Mouse (Mus musculus) forebrain, embryonic 13.5 days (tissue): ENCODE measurements at regions not wholly inside any gene's neighbourhood (a gene's known extent, or its start where the extent isn't known, plus 50 kb on each side); places are given as distances from the start of the nearest gene placed in this dataset.

Source experiments
- ATAC-seq: fragments of 200-750 bp; cut with Nextera tagmentation; 2 replicates; pipeline ENCODE4 v1.8.0; 2017
- H3K27ac ChIP-seq: fragments of 300-500 bp; sonication (generic); 2 replicates; pipeline ENCODE4 v1.5.1; 2015; ENCODE audit warnings: inconsistent platforms, mild to moderate bottlenecking, moderate library complexity
- H3K27me3 ChIP-seq: fragments of 300-500 bp; sonication (generic); 2 replicates; pipeline ENCODE4 v1.6.1; 2015; ENCODE audit warnings: mild to moderate bottlenecking, inconsistent platforms
- H3K36me3 ChIP-seq: fragments of 300-500 bp; sonication (generic); 2 replicates; pipeline ENCODE4 v1.6.1; 2015; ENCODE audit warnings: mild to moderate bottlenecking, inconsistent platforms; ENCODE audit not compliant: poor library complexity, severe bottlenecking
- H3K4me1 ChIP-seq: fragments of 300-500 bp; sonication (generic); 2 replicates; pipeline ENCODE4 v1.6.1; 2015; ENCODE audit warnings: inconsistent platforms
- H3K4me2 ChIP-seq: fragments of 300-500 bp; sonication (generic); 2 replicates; pipeline ENCODE4 v1.6.1; 2015; ENCODE audit warnings: inconsistent platforms, mild to moderate bottlenecking, moderate library complexity
- H3K4me3 ChIP-seq: fragments of 300-500 bp; sonication (generic); 2 replicates; pipeline ENCODE4 v1.5.1; 2015; ENCODE audit warnings: mild to moderate bottlenecking, inconsistent platforms
- H3K9ac ChIP-seq: fragments of 300-500 bp; sonication (generic); 2 replicates; pipeline ENCODE4 v1.6.1; 2015; ENCODE audit warnings: mild to moderate bottlenecking, inconsistent platforms
- H3K9me3 ChIP-seq: fragments of 300-500 bp; sonication (generic); replicated peaks from 2 replicates; pipeline ENCODE4 v1.6.1; 2016; ENCODE audit warnings: inconsistent platforms
- WGBS: fragments of 180-500 bp; shearing (Covaris S2); methylation state at CpG from one replicate; pipeline ENCODE4 v1.1.7; 2015; 5-methylcytosine and 5-hydroxymethylcytosine counted together

DNA sequence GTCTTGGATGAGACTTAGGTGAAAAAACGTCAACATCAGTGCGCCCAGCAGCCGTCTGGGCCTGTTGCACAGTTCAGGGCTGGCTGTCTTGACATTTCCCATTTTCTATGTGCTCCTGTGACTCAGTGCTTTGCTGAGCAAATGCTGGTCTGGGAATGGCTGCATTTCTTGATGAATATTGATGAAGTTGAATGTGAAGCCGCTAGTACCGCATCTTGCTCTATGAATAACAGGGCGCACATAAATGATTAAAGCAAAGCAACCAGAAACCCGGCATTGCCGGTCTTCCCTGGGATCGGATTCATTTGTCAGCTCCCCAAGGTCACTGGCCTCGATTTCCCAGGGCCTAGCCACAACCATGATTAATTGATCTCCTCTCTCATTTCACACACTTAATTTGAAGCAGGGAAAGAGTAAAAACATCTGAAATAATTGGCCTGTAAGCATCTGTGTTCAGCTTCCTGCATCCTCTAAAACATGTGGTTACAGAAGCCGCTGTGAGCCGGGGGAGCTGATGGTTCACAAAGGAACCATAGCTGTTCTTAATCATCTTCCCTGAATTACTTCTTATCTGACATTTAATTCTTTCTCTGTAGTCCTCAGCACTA lies 57.5 kb upstream of the Sgk1 start:
- Histone ChIP-seq H3K9ac (no peak overlapping the region), H3K4me1 (peaks cover 13% of the 10 kb centered on the region), H3K9me3 (no peaks in the 10 kb centered on the region), H3K27me3 (no peaks in the 10 kb centered on the region), H3K4me2 (no peak overlapping the region), H3K27ac (no peak overlapping the region), H3K36me3 (no peaks in the 10 kb centered on the region), H3K4me3 (no peak overlapping the region)
- no peak for ATAC-seq
- WGBS, result 54% methylated on average over 12 of the region's 12 CpGs

DNA sequence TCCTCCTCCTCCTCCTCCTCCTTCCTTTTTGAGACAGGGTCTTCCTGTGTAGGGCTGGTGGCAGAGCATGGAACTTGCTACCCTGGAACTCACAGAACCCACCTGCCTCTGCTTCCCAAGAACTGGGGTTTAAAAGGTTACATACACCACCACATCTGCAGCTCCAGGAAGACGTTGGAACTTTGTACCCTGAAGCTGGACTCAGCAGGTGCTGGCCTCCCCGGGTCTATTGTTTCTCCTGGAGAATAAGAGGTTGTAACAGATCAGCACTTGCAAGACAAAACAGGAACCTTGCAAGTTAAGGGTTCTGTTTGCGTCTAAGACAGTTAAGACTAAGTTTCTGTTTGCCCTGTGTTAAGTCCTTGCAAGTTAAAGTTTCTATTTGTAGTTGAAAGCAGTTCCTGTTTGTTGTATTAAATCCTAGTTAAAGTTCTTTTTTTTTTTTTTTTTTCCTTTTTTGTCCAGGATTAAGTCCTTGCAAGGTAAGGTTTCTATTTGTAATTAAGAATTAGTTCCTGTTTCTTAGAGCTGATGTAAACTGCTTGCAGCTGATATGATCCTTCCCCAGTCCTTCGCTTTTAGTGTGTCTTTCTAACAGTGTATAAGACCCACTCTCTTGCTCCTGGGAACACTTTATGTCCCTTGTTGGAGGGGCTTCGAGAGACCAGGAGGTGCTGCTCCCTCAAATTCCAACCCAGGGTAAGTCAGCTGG lies 55.0 kb upstream of the Sgk1 start:
- no peaks in the 10 kb centered on the region for H3K9me3 ChIP-seq
- H3K4me2 ChIP-seq, result no peak overlapping the region
- H3K9ac ChIP-seq, result no peak overlapping the region
- no peak overlapping the region for H3K27ac ChIP-seq
- no peak overlapping the region for H3K4me3 ChIP-seq
- peaks cover 14% of the 10 kb centered on the region for H3K4me1 ChIP-seq
- H3K36me3 ChIP-seq, result no peaks in the 10 kb centered on the region
- H3K27me3 ChIP-seq, result no peaks in the 10 kb centered on the region
- WGBS, result 42% methylated on average over 5 of the region's 5 CpGs
- ATAC-seq, result no peak

DNA sequence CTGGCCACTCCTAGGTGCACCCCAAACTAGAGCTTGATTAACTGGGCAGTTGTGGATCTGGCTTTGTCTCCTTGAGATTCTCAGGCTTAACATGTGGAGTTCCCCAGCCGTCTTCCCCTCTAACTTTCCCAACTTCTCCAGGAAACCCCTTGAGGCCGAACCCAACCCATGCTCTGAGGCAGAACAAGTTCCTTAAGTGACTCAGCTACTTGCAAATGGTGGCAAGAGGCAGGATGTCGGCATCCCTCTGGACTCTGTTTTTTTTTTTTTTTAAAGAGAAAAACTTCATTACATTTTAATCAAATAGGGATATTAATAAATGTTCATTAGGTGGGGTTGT lies 54.5 kb upstream of the Sgk1 start:
- no peak overlapping the region for H3K4me3 ChIP-seq
- H3K36me3 ChIP-seq, result no peaks in the 10 kb centered on the region
- H3K9ac ChIP-seq, result no peak overlapping the region
- no peak overlapping the region for H3K4me2 ChIP-seq
- peaks cover 14% of the 10 kb centered on the region for H3K4me1 ChIP-seq
- H3K9me3 ChIP-seq, result no peaks in the 10 kb centered on the region
- H3K27ac ChIP-seq, result no peak overlapping the region
- ATAC-seq, result no peak
- no peaks in the 10 kb centered on the region for H3K27me3 ChIP-seq
- WGBS, result 68% methylated on average over 3 of the region's 3 CpGs

DNA sequence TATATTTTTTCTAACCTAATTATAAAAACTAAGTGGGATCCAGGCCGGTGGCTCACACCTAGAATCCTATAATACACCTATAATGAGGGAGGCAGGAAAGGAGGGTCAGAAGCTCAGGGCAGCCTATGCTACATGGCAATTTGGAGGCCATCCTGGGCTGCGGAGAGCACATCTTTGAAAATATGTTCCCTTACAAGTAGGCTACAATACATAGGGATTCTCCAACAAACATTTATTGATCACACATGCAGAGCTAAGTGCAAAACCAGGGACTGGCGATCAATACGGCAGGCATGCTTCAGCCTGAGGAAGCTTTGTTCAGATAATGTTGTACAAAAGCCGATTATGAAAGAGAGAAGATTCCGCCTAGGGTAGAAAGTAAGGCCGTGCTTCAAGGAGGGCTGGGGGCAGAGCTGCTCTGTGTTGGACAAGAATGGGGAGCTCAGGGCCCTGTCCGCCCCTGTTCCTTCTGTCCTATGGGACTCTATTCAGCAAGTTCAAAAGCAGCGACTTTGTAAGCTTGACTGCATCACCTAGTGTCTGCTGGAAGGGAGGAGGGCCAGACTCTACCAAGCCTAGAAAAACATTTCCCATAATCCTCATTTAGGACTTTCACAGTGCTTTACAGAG lies 53.4 kb upstream of the Sgk1 start:
- H3K4me1 ChIP-seq, result peaks cover 14% of the 10 kb centered on the region
- no peak overlapping the region for H3K4me3 ChIP-seq
- no peaks in the 10 kb centered on the region for H3K27me3 ChIP-seq
- 28% methylated on average over 9 of the region's 9 CpGs for WGBS
- H3K36me3 ChIP-seq, result no peaks in the 10 kb centered on the region
- no peak overlapping the region for H3K4me2 ChIP-seq
- ATAC-seq, result peak; percentile 54; the same call in 1 of the 2 replicates
- H3K27ac ChIP-seq, result no peak overlapping the region
- H3K9ac ChIP-seq, result no peak overlapping the region
- H3K9me3 ChIP-seq, result no peaks in the 10 kb centered on the region

DNA sequence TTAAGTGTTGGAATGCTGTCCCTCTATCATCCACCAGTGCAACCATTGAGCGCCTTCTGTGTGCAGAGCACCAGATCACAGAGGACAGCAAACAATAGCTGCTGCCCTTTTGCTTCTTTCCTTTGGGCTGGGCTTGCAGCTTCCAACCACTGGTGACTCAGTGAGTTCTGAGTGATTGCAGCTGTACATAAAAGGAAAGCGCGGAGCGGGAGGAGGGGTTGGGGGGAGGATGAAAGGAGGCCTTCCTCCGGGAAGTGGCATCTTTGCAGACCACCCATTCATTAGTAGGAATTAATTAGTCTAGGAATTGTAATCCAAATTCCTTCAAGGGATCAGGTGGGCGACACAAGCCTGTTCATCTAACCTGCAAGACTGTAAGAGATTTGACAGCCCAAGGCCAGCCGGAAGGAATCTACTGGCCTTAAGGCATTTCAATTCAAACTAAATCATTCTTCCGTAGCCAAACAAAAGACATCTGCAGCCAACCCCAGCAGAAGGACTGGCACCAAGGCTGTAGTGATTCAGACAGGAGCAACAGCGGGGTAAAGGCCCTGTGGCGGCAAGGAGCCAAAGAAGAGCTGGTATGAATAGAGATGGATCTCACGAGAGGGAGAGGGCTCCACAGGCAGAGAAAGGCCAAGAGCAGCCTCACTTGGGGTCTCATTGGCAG lies 52.8 kb upstream of the Sgk1 start:
- H3K27ac ChIP-seq, result peak overlapping the region; percentile 11; the same call in 1 of the 2 replicates
- no peak overlapping the region for H3K4me2 ChIP-seq
- WGBS, result 9% methylated on average over 11 of the region's 11 CpGs
- ATAC-seq, result peak; percentile 62
- no peaks in the 10 kb centered on the region for H3K9me3 ChIP-seq
- H3K4me3 ChIP-seq, result no peak overlapping the region
- H3K36me3 ChIP-seq, result no peaks in the 10 kb centered on the region
- H3K27me3 ChIP-seq, result no peaks in the 10 kb centered on the region
- no peak overlapping the region for H3K9ac ChIP-seq
- H3K4me1 ChIP-seq, result peaks cover 14% of the 10 kb centered on the region

DNA sequence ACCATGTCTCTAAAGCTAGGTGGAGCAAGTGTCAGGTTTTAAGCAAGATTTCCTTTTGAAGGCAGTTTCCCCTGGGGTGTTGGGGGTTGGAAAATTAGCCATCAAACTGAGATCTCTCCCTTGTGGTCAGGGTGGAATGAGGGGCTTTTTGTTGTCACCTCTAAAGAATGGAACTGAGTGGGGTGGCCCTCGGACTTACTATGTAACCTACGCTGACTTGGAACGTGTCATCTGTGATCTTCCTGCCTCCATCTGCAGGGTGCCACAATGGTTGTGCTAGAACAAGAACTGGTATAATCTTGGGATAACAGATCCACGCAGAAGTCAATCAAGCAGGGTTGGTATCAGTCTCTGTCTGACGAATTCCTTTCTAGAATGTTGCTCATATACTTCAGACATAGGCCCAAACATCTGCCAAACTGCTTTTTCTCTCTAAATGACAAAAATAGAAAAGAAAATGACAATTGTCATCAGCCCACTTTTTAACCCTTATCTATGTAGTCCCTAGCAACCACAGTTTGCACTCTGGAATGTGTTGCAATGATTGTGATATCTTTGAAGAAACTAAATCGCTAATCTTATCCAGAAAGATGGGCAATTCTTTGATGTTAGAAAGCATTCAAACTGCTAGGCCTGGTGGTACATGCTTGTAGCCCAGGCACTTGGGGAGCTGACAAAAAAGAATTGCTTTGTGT lies 50.8 kb upstream of the Sgk1 start:
- WGBS, result 77% methylated on average over 6 of the region's 6 CpGs
- Histone ChIP-seq H3K9ac (no peak overlapping the region), H3K9me3 (no peaks in the 10 kb centered on the region), H3K36me3 (no peaks in the 10 kb centered on the region), H3K4me1 (peaks cover 14% of the 10 kb centered on the region), H3K4me3 (no peak overlapping the region), H3K27ac (no peak overlapping the region), H3K4me2 (no peak overlapping the region), H3K27me3 (no peaks in the 10 kb centered on the region)
- no peak for ATAC-seq
